Mouse (Mus musculus) spleen, adult 12 weeks (tissue): ENCODE measurements around the gene Oser1.

Source experiments
- DNase-seq: peaks from one replicate; pipeline ENCODE4 v3.0.0; 2022; ENCODE audit warnings: low spot score

Gene Oser1

GRCm38 (mm10) chr2:163401221-163401620 lies 23.3 kb downstream of the Oser1 start:
- DNase-seq: peak; percentile 61

GRCm38 (mm10) chr2:163399222-163399621 lies 25.3 kb downstream of the Oser1 start:
- no peak for DNase-seq

GRCm38 (mm10) chr2:163398770-163399169 lies 25.7 kb downstream of the Oser1 start:
- DNase-seq: no peak

- DNase-seq: no peak
These were observed 26.6 kb downstream of the Oser1 start, which contains the start of gene Jph2 for GRCm38 (mm10) chr2:163397905-163398304. Jph2 (minus strand) TSS chr2:163397993.

- no peak for DNase-seq
These were observed 27.4 kb downstream of the Oser1 start for GRCm38 (mm10) chr2:163397071-163397470.

- no peak for DNase-seq
These were observed 29.5 kb downstream of the Oser1 start for GRCm38 (mm10) chr2:163394977-163395376.

GRCm38 (mm10) chr2:163393976-163394375 lies 30.5 kb downstream of the Oser1 start:
- DNase-seq: no peak

GRCm38 (mm10) chr2:163393241-163393640 lies 31.3 kb downstream of the Oser1 start:
- DNase-seq: no peak

- no peak for DNase-seq
These were observed 32.1 kb downstream of the Oser1 start for GRCm38 (mm10) chr2:163392436-163392835.

GRCm38 (mm10) chr2:163386423-163387190 lies 37.9 kb downstream of the Oser1 start:
- DNase-seq: no peak

- DNase-seq: no peak
These were observed 39.4 kb downstream of the Oser1 start for GRCm38 (mm10) chr2:163385126-163385525.

GRCm38 (mm10) chr2:163381246-163381645 lies 43.3 kb downstream of the Oser1 start:
- DNase-seq: no peak

- DNase-seq: no peak
These were observed 45.1 kb downstream of the Oser1 start for GRCm38 (mm10) chr2:163379366-163379765.

- no peak for DNase-seq
These were observed 48.4 kb downstream of the Oser1 start for GRCm38 (mm10) chr2:163376082-163376481.

GRCm38 (mm10) chr2:163375468-163375867 lies 49.0 kb downstream of the Oser1 start:
- DNase-seq: no peak

GRCm38 (mm10) chr2:163372627-163373026 lies 51.9 kb downstream of the Oser1 start:
- no peak for DNase-seq

- DNase-seq: no peak
These were observed 54.3 kb downstream of the Oser1 start for GRCm38 (mm10) chr2:163370175-163370574.

GRCm38 (mm10) chr2:163364785-163365541 lies 59.5 kb downstream of the Oser1 start:
- no peak for DNase-seq

- DNase-seq: no peak
These were observed 61.3 kb downstream of the Oser1 start for GRCm38 (mm10) chr2:163362940-163363921.

GRCm38 (mm10) chr2:163360858-163361623 lies 63.5 kb downstream of the Oser1 start:
- no peak for DNase-seq

GRCm38 (mm10) chr2:163359253-163359652 lies 65.2 kb downstream of the Oser1 start:
- no peak for DNase-seq
